Mouse (Mus musculus) hematopoietic stem cell, adult 5-6 weeks (primary cell): ENCODE data around the gene Tmem123. TPM values are rescaled to one million over a fixed set of nuclear protein-coding genes. Genes with fewer than 3 reads are reported as not detected.

ENCODE experiments used
- ATAC-seq, 2 experiments: fragments of 125-278 bp in 1 of 2; replicated peaks in 1 of 2; 2 replicates each; pipeline ENCODE4 v1.8.0; 2016 to 2017; ENCODE audit warnings: inconsistent platforms in 2 of 2, mild to moderate bottlenecking in 2 of 2, moderate number of reproducible peaks in 2 of 2, low read depth in 1 of 2, moderate TSS enrichment in 1 of 2; ENCODE audit not compliant: low FRiP score in 2 of 2, poor library complexity in 2 of 2, severe bottlenecking in 2 of 2, insufficient read depth in 1 of 2, low TSS enrichment in 1 of 2
- total RNA-seq: library from RNA; stranded (forward); fragments of 172-1452, 232-1000 nt; gene quantifications from 2 replicates; pipeline ENCODE4 v1.2.3, GENCODE M21; 2017

The Tmem123 gene
- total RNA-seq, 1 experiment from 2014 or later: 185 TPM

DNA sequence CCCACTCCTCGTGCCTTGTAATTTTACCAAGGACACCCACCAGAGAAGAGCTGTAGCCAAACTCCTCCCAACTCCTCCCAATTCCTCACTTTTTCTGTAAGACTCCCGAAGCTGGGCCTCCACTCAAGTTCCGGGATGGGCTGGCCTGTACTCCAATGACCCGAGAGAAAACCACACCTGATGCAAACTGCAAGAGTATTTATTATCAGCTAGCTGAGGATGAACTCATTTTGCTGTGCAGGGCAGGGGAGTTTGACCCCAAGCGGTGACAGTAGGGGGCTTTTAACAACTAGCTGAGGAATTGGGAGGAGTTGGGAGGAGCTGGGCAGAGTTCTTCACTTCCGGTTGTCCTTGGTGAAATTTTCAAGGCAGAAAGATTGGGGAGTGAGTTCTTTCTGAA is 77.4 kb downstream of the Tmem123 start:
- no peak for ATAC-seq

Other genes starting within 250 kb of the Tmem123 start
- 48.4 and 79.7 TPM in 2 replicates for gene Mmp8, start 205.6 kb upstream of the Tmem123 start, total RNA-seq
- gene Mmp27, start 192.6 kb upstream of the Tmem123 start, total RNA-seq: not detected in 2 replicates
- gene Mmp20, start 135.8 kb upstream of the Tmem123 start, total RNA-seq: not detected in 2 replicates
- not detected in 2 replicates for gene Mmp7, start 72.0 kb upstream of the Tmem123 start, total RNA-seq
- gene Birc2, start 73.0 kb downstream of the Tmem123 start, total RNA-seq: 106 and 107 TPM in 2 replicates
- 87.4 and 95.3 TPM in 2 replicates for gene Birc3, start 109.1 kb downstream of the Tmem123 start, total RNA-seq
- 0.69 and 1.8 TPM in 2 replicates for gene Yap1, start 240.6 kb downstream of the Tmem123 start, total RNA-seq